Mouse (Mus musculus) forebrain, embryonic 13.5 days (tissue): Measurements from ENCODE around the gene Lrrc10b. TPM values are rescaled to one million over a fixed set of nuclear protein-coding genes. Genes with fewer than 3 reads are reported as not detected.

Source experiments
- ATAC-seq: fragments of 200-750 bp; cut with Nextera tagmentation; 2 replicates; pipeline ENCODE4 v1.8.0; 2017
- H3K27ac ChIP-seq: fragments of 300-500 bp; sonication (generic); 2 replicates; pipeline ENCODE4 v1.5.1; 2015; ENCODE audit warnings: inconsistent platforms, mild to moderate bottlenecking, moderate library complexity
- H3K27me3 ChIP-seq: fragments of 300-500 bp; sonication (generic); 2 replicates; pipeline ENCODE4 v1.6.1; 2015; ENCODE audit warnings: mild to moderate bottlenecking, inconsistent platforms
- H3K36me3 ChIP-seq: fragments of 300-500 bp; sonication (generic); 2 replicates; pipeline ENCODE4 v1.6.1; 2015; ENCODE audit warnings: mild to moderate bottlenecking, inconsistent platforms; ENCODE audit not compliant: poor library complexity, severe bottlenecking
- H3K4me1 ChIP-seq: fragments of 300-500 bp; sonication (generic); 2 replicates; pipeline ENCODE4 v1.6.1; 2015; ENCODE audit warnings: inconsistent platforms
- H3K4me2 ChIP-seq: fragments of 300-500 bp; sonication (generic); 2 replicates; pipeline ENCODE4 v1.6.1; 2015; ENCODE audit warnings: inconsistent platforms, mild to moderate bottlenecking, moderate library complexity
- H3K4me3 ChIP-seq: fragments of 300-500 bp; sonication (generic); 2 replicates; pipeline ENCODE4 v1.5.1; 2015; ENCODE audit warnings: mild to moderate bottlenecking, inconsistent platforms
- H3K9ac ChIP-seq: fragments of 300-500 bp; sonication (generic); 2 replicates; pipeline ENCODE4 v1.6.1; 2015; ENCODE audit warnings: mild to moderate bottlenecking, inconsistent platforms
- H3K9me3 ChIP-seq: fragments of 300-500 bp; sonication (generic); replicated peaks from 2 replicates; pipeline ENCODE4 v1.6.1; 2016; ENCODE audit warnings: inconsistent platforms
- WGBS: fragments of 180-500 bp; shearing (Covaris S2); methylation state at CpG from one replicate; pipeline ENCODE4 v1.1.7; 2015; 5-methylcytosine and 5-hydroxymethylcytosine counted together
- polyA plus RNA-seq: library from polyadenylated mRNA; unstranded; fragments of >200 nt; fragmentation: Nextera tagmentation; extraction: Ambion mirVana; gene quantifications from 2 replicates; pipeline ENCODE4 v1.2.1, GENCODE M21; 2015

The Lrrc10b gene
- polyA plus RNA-seq, result 0.25 and 0.40 TPM in 2 replicates

GRCm38 (mm10) chr19:10456752-10457483, at the start of gene Lrrc10b:
TSS of gene Lrrc10b (minus strand) at chr19:10457473.
- peak within 1 kb of the TSS; percentile 88 for H3K4me2 ChIP-seq
- H3K4me3 ChIP-seq, result peak within 1 kb of the TSS; percentile 48
- no peaks in the 10 kb centered on the region for H3K36me3 ChIP-seq
- ATAC-seq, result peak; percentile 72
- peaks cover 29% of the 10 kb centered on the region for H3K4me1 ChIP-seq
- H3K9ac ChIP-seq, result peak within 1 kb of the TSS; percentile 61
- no peaks in the 10 kb centered on the region for H3K9me3 ChIP-seq
- WGBS, result 1% methylated on average over 86 of the region's 96 CpGs
- peak within 1 kb of the TSS; percentile 40 for H3K27ac ChIP-seq
- peaks cover 80% of the 10 kb centered on the region for H3K27me3 ChIP-seq

GRCm38 (mm10) chr19:10502571-10502970, 45.3 kb upstream of the Lrrc10b start:
- H3K9ac ChIP-seq, result no peak overlapping the region
- no peaks in the 10 kb centered on the region for H3K27me3 ChIP-seq
- H3K4me2 ChIP-seq, result no peak overlapping the region
- peaks cover 61% of the 10 kb centered on the region for H3K36me3 ChIP-seq
- H3K4me1 ChIP-seq, result no peaks in the 10 kb centered on the region
- H3K27ac ChIP-seq, result no peak overlapping the region
- WGBS, result under 1% methylated on average over 4 of the region's 4 CpGs
- H3K4me3 ChIP-seq, result no peak overlapping the region
- ATAC-seq, result peak; percentile 73; the same call in 1 of the 2 replicates
- no peaks in the 10 kb centered on the region for H3K9me3 ChIP-seq

DNA sequence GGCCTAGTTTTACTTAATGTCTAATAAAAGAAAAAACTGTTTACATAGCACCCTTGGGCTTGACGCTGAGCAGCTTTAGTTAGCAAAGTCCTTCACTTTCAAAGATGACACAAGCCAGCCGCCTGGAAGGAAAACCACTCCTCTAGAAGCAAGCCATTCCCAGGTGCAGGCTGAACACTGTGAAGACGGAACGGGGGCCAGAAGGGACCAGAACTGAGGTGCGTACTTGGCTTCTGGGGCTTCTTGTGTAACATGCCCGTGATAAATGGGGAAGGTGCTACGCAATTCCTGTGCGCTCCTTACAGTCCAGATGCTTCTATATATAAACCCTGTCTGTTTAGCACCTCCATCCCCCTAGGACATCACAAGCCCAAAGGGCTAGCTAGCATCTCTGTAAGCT, 43.3 kb upstream of the Lrrc10b start:
- Histone ChIP-seq H3K9me3 (no peaks in the 10 kb centered on the region), H3K27ac (no peak overlapping the region), H3K4me1 (no peaks in the 10 kb centered on the region), H3K9ac (no peak overlapping the region), H3K36me3 (peaks cover 47% of the 10 kb centered on the region), H3K4me3 (no peak overlapping the region), H3K27me3 (no peaks in the 10 kb centered on the region), H3K4me2 (no peak overlapping the region)
- 97% methylated on average over 8 of the region's 8 CpGs for WGBS
- ATAC-seq, result no peak

DNA sequence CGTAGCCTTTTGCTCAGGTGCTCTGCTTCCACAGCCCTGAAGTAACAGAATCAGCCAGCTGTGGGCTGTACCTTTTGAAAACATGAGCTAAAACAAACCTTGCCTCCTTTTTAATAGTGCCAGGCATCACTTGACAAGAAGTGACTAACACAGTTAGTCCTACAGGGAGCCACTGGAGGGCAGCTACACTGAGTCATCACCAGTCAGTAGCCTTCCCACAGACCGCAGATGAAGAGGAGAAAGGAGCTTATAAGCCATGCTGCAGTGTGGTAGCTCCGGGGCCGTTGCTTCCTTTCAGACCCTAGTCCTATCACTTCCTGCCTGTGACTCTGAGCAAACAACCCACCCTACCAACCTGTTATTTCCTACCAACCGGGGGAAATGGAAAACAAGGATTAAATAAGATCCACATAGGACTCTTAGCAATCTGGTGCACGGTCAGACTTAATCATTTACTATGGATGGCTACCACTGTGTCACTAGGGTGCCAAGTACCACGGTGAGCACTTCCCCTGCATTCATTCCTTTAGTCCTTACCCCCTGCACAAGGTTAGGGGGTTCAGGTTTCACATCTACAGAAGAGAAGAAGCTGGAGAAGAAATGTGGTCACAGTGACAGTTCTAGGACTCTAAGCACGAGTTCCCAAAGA, 40.4 kb upstream of the Lrrc10b start:
- Histone ChIP-seq H3K9me3 (no peaks in the 10 kb centered on the region), H3K4me1 (no peaks in the 10 kb centered on the region), H3K36me3 (peaks cover 31% of the 10 kb centered on the region), H3K27me3 (no peaks in the 10 kb centered on the region), H3K27ac (no peak overlapping the region), H3K4me3 (no peak overlapping the region), H3K4me2 (no peak overlapping the region), H3K9ac (no peak overlapping the region)
- ATAC-seq, result no peak
- WGBS, result 67% methylated on average over 8 of the region's 8 CpGs

- no peaks in the 10 kb centered on the region for H3K9me3 ChIP-seq
- peaks cover 27% of the 10 kb centered on the region for H3K36me3 ChIP-seq
- no peak overlapping the region for H3K27ac ChIP-seq
- H3K4me3 ChIP-seq, result no peak overlapping the region
- no peak overlapping the region for H3K4me2 ChIP-seq
- no peak overlapping the region for H3K9ac ChIP-seq
- H3K27me3 ChIP-seq, result no peaks in the 10 kb centered on the region
- ATAC-seq, result no peak
- 49% methylated on average over 2 of the region's 2 CpGs for whole genome bisulfite sequencing
- no peaks in the 10 kb centered on the region for H3K4me1 ChIP-seq
Measured at GRCm38 (mm10) chr19:10496976-10497375, 39.7 kb upstream of the Lrrc10b start.

- ATAC-seq, result no peak
- H3K9ac ChIP-seq, result no peak overlapping the region
- H3K27ac ChIP-seq, result no peak overlapping the region
- H3K27me3 ChIP-seq, result no peaks in the 10 kb centered on the region
- no peak overlapping the region for H3K4me2 ChIP-seq
- 91% methylated on average over 1 of the region's 1 CpGs for WGBS
- peaks cover 14% of the 10 kb centered on the region for H3K36me3 ChIP-seq
- H3K4me1 ChIP-seq, result no peaks in the 10 kb centered on the region
- H3K4me3 ChIP-seq, result no peak overlapping the region
- H3K9me3 ChIP-seq, result no peaks in the 10 kb centered on the region
Measured at GRCm38 (mm10) chr19:10495670-10496069, 38.4 kb upstream of the Lrrc10b start.

DNA sequence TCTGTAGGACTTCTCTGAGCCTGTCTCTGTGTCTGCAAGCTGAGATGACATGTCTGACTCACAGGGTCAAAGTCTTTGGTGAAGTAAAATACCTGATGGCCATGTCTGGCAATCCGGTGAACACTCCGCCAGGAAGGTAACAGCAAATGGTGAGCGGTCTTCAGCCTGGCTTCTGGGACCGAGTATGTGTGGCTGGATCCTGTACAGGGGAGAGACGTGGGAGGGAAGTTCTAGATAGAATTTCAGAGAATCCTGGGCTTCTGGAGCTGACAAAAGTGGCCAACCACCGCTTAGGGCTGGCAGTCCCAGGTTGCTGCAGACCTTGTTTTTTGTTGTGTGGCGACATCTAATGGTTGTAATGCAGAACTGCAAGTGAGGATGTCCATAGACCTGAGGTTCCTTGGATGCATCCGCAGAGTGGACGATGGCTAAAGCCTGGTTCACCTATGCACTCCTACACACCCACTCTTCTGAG, 29.0 kb upstream of the Lrrc10b start:
- no peaks in the 10 kb centered on the region for H3K9me3 ChIP-seq
- H3K4me1 ChIP-seq, result peaks cover 9% of the 10 kb centered on the region
- WGBS, result 23% methylated on average over 9 of the region's 9 CpGs
- H3K4me3 ChIP-seq, result no peak overlapping the region
- no peaks in the 10 kb centered on the region; the same call in 1 of the 2 replicates for H3K27me3 ChIP-seq
- peak; percentile 68 for ATAC-seq
- H3K4me2 ChIP-seq, result no peak overlapping the region
- no peaks in the 10 kb centered on the region for H3K36me3 ChIP-seq
- no peak overlapping the region for H3K9ac ChIP-seq
- H3K27ac ChIP-seq, result no peak overlapping the region

DNA sequence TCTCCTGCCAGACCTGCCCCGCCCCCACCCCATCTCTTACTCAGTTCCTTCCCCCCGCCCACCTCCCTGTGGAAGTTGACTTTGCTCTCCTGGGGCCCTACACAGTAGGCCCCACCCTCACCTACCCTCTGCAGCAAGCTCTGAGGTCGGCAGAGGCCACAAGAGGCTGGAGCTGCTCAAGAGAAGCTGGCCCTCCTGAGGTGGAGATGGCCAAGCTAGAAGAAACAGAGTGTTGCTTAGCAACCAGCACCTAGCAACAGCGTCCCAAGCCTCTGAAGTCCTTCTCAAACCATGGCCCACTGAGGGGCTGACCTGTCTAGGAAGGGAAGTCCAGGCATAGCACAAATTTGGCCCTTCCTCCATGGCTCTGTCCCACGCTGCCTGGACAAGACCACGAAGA, 25.4 kb upstream of the Lrrc10b start, which contains the start of gene Ppp1r32:
TSS of gene Ppp1r32 (minus strand) at position 226 of the 400 bp plus-strand sequence.
- no peak within 1 kb of the TSS for H3K4me2 ChIP-seq
- 20% methylated on average over 6 of the region's 6 CpGs for WGBS

GRCm38 (mm10) chr19:10479541-10479940, 22.3 kb upstream of the Lrrc10b start:
- no peak overlapping the region for H3K27ac ChIP-seq
- no peak overlapping the region for H3K4me3 ChIP-seq
- ATAC-seq, result no peak
- peaks cover 9% of the 10 kb centered on the region for H3K4me1 ChIP-seq
- 66% methylated on average over 4 of the region's 4 CpGs for WGBS
- no peak overlapping the region for H3K9ac ChIP-seq
- H3K4me2 ChIP-seq, result no peak overlapping the region
- no peaks in the 10 kb centered on the region for H3K36me3 ChIP-seq
- H3K27me3 ChIP-seq, result no peaks in the 10 kb centered on the region
- no peaks in the 10 kb centered on the region for H3K9me3 ChIP-seq

More for the DNA sequence above, 25.4 kb upstream of the Lrrc10b start, which contains the start of gene Ppp1r32:
- no peaks in the 10 kb centered on the region; the same call in 1 of the 2 replicates for H3K27me3 ChIP-seq
- H3K36me3 ChIP-seq, result no peaks in the 10 kb centered on the region
- H3K27ac ChIP-seq, result no peak within 1 kb of the TSS
- H3K4me1 ChIP-seq, result peaks cover 9% of the 10 kb centered on the region
- no peak within 1 kb of the TSS for H3K4me3 ChIP-seq
- ATAC-seq, result peak; percentile 68
- H3K9ac ChIP-seq, result no peak within 1 kb of the TSS
- H3K9me3 ChIP-seq, result no peaks in the 10 kb centered on the region

DNA sequence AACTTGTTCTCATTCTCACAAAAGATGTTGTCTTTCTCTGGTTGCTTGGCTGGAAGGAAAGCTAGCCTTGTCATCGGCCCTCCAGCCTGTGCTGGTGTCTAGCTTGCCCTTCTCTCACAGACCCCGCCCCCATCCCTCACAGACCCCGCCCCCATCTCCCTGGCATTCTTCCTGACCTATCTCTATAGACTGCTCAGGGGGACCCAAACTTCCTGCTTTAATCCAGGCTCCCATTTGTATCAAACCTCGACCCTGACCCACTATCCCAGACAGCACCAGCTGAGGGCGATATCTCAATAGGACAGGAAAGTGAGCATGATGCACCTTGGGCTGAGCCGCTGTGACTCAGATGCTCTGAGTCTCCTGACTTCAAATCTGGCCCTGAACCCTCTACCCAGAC, 16.5 kb upstream of the Lrrc10b start:
- WGBS, result 9% methylated on average over 6 of the region's 6 CpGs
- H3K4me2 ChIP-seq, result no peak overlapping the region
- H3K4me1 ChIP-seq, result no peaks in the 10 kb centered on the region
- no peak overlapping the region for H3K27ac ChIP-seq
- H3K9ac ChIP-seq, result no peak overlapping the region
- no peaks in the 10 kb centered on the region for H3K36me3 ChIP-seq
- ATAC-seq, result peak; percentile 19; the same call in 1 of the 2 replicates
- no peaks in the 10 kb centered on the region for H3K27me3 ChIP-seq
- no peak overlapping the region for H3K4me3 ChIP-seq
- no peaks in the 10 kb centered on the region for H3K9me3 ChIP-seq

DNA sequence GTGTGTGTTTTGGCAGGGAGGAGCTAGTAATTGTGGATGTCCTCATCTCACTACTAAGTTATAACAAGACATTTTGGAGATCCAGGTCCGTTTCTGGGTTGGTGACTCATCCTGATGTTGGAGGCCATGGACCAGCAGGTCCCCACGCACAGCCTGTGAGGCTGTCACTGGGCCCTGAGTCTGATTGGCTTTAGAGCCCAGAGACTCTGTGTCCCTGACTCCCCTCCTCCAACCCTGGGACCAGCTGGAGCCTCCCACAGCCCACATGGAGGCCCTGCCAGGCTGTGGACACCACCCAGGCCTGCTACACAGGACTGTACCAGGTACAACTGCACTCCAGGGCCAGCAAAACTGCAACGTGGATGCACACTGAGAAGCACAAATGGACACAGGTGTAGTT, 15.7 kb upstream of the Lrrc10b start:
- Histone ChIP-seq H3K4me3 (no peak overlapping the region), H3K9ac (no peak overlapping the region), H3K36me3 (no peaks in the 10 kb centered on the region), H3K27ac (no peak overlapping the region), H3K4me1 (no peaks in the 10 kb centered on the region), H3K9me3 (no peaks in the 10 kb centered on the region), H3K4me2 (no peak overlapping the region), H3K27me3 (no peaks in the 10 kb centered on the region)
- WGBS, result 73% methylated on average over 3 of the region's 3 CpGs
- ATAC-seq, result no peak

DNA sequence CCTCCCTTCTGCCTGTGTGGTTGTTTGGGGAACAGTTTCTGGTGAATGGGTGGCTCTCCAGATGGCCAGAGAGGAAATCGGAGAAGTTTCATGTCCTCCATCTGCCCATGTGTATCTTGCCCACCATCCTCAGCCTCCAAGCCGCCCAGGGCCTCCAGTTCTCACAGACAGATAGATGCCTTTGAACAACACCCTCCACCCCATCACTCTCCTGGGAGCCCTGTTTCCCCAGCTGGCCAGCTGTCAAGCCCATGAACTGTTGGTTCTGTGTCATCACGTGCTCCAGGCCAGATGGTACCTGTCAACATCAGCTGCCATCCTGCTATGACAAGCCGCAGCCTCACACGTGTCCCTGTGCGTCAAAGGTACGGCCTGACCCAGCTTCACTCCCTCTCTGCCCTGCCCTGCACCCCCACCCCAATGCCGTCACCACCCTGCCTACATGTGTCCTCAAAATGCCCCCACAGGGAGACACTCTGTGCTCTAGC, 11.9 kb upstream of the Lrrc10b start:
- Histone ChIP-seq H3K9ac (no peak overlapping the region), H3K27me3 (0 out of 2 replicates have a peak, but pooled peaks cover 5% of the 10 kb centered on the region), H3K4me3 (no peak overlapping the region), H3K27ac (no peak overlapping the region), H3K4me2 (no peak overlapping the region), H3K4me1 (no peaks in the 10 kb centered on the region), H3K36me3 (no peaks in the 10 kb centered on the region), H3K9me3 (no peaks in the 10 kb centered on the region)
- WGBS, result 71% methylated on average over 8 of the region's 8 CpGs
- no peak for ATAC-seq
